Mouse (Mus musculus): Measurements from ENCODE around the gene Spsb3. TPM values are rescaled to one million over a fixed set of nuclear protein-coding genes. Genes with fewer than 3 reads are reported as not detected.

Gene Spsb3
- 84.5 and 105 TPM in 2 replicates for polyA plus RNA-seq (2012; rRNA removed)

- TF ChIP-seq POLR2A (IDR thresholded peaks at IDR 0.05; ENCODE audit: borderline replicate concordance, extremely low read depth, insufficient read depth, insufficient read length, poor library complexity, severe bottlenecking) (peak; percentile 66), CTCF (IDR thresholded peaks at IDR 0.05; ENCODE audit: borderline replicate concordance, extremely low read depth, insufficient read depth, insufficient read length) (no peak)
- peak; percentile 100 for DNase-seq (ENCODE audit: low read depth)
Measured at GRCm38 (mm10) chr17:24886134-24886931, at the start of gene Spsb3, which contains the start of gene Nubp2. Gene Spsb3 (plus strand): TSS chr17:24886643. Gene Nubp2 (minus strand): TSS chr17:24886349.

DNA sequence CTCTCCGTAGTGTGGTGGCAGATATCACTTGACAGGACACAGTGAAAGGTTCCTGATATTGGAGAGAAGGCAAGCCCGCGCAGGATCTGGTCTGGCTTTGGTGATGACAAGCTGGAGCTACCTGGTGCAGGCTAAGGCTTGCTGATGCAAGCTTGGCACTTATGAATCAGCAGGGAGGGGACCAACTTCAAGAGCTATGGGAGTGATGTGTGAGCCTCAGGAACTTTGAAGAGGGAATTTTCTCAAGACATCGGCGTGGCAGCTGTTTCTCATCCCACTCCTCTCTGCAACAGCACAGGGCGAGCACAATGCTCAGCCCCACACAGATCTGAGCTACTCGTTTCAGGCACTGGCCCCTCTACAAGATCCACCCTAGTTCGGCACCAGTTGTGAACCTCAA lies 46.6 kb upstream of the Spsb3 start, which contains the start of gene Hagh:
Gene Hagh (plus strand): TSS at position 302 of the 400 bp plus-strand sequence.
- DNase-seq (ENCODE audit: low read depth): no peak
- TF ChIP-seq CTCF (IDR thresholded peaks at IDR 0.05; ENCODE audit: borderline replicate concordance, extremely low read depth, insufficient read depth, insufficient read length) (no peak), POLR2A (IDR thresholded peaks at IDR 0.05; ENCODE audit: borderline replicate concordance, extremely low read depth, insufficient read depth, insufficient read length, poor library complexity, severe bottlenecking) (no peak)

DNA sequence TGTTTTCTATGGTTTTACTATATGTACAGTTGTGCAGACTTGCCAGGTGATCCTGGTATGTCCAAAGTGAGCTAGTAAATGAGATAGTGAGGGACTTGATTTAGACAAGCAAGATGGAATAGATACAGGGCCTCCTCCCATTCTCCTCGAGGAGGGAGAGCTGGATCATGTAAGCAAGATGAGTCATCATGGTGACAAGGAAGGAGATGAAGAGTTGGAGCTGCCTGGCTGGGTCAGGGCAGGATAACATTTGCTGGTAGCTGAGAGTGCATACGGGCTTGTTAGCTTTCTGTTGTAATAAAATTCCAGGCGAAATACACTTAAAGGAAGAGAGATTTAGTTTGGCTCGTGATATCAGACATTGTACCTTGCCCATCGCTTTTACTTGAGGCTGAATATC lies 46.1 kb upstream of the Spsb3 start:
- TF ChIP-seq CTCF (IDR thresholded peaks at IDR 0.05; ENCODE audit: borderline replicate concordance, extremely low read depth, insufficient read depth, insufficient read length) (no peak), POLR2A (IDR thresholded peaks at IDR 0.05; ENCODE audit: borderline replicate concordance, extremely low read depth, insufficient read depth, insufficient read length, poor library complexity, severe bottlenecking) (no peak)
- DNase-seq (ENCODE audit: low read depth): no peak

GRCm38 (mm10) chr17:24841133-24841532 lies 45.3 kb upstream of the Spsb3 start:
- TF ChIP-seq CTCF (IDR thresholded peaks at IDR 0.05; ENCODE audit: borderline replicate concordance, extremely low read depth, insufficient read depth, insufficient read length): peak; percentile 20; the same call in 1 of the 2 replicates
- no peak for TF ChIP-seq POLR2A (IDR thresholded peaks at IDR 0.05; ENCODE audit: borderline replicate concordance, extremely low read depth, insufficient read depth, insufficient read length, poor library complexity, severe bottlenecking)
- no peak for DNase-seq (ENCODE audit: low read depth)

- TF ChIP-seq POLR2A (IDR thresholded peaks at IDR 0.05; ENCODE audit: borderline replicate concordance, extremely low read depth, insufficient read depth, insufficient read length, poor library complexity, severe bottlenecking) (no peak), CTCF (IDR thresholded peaks at IDR 0.05; ENCODE audit: borderline replicate concordance, extremely low read depth, insufficient read depth, insufficient read length) (no peak)
- no peak for DNase-seq (ENCODE audit: low read depth)
Measured at GRCm38 (mm10) chr17:24842631-24843030, 43.8 kb upstream of the Spsb3 start.

DNA sequence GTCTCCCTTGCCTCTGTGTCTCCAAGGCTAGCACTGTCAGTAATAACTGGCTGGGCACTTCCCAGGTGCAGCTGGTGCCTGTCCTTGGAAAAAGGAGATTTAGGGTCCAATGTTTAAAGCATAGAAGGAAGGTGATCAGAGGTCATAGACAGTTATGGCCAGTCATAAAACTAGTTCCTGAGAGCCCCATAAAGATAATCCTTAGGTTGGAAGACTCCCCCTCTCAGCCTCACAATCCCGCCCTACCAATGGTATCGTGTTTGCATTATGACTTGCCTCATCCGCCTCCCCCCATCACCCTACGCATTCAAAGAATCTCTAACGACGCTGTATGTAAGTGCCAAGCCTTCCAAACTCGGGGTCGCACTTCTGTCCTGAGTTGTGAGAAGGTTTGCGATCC lies 41.9 kb upstream of the Spsb3 start:
- no peak for DNase-seq (ENCODE audit: low read depth)
- no peak for TF ChIP-seq CTCF (IDR thresholded peaks at IDR 0.05; ENCODE audit: borderline replicate concordance, extremely low read depth, insufficient read depth, insufficient read length)
- no peak for TF ChIP-seq POLR2A (IDR thresholded peaks at IDR 0.05; ENCODE audit: borderline replicate concordance, extremely low read depth, insufficient read depth, insufficient read length, poor library complexity, severe bottlenecking)

- no peak for TF ChIP-seq POLR2A (IDR thresholded peaks at IDR 0.05; ENCODE audit: borderline replicate concordance, extremely low read depth, insufficient read depth, insufficient read length, poor library complexity, severe bottlenecking)
- no peak for TF ChIP-seq CTCF (IDR thresholded peaks at IDR 0.05; ENCODE audit: borderline replicate concordance, extremely low read depth, insufficient read depth, insufficient read length)
- DNase-seq (ENCODE audit: low read depth): no peak
Measured at GRCm38 (mm10) chr17:24847386-24847785, 39.1 kb upstream of the Spsb3 start.

DNA sequence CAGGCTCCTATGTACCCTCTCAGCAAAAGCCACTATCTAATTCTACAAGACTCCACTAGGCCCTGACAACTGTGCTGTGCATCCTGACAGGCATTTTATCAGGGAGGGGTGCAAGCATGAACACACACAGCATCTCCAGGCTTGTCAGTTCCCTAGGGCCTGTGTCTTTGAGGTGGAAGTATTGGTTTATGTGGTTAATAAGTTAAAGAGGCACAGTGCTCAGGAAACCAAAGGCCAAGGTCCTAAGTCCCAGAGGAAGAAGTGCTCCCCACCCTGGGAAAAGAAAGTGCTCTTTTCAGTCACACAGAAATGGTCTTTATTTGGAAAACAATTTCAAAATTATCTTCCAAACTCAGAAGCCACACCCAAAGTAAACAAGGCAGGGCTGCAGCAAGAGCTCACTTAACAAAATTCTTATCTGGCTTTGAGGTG lies 37.8 kb upstream of the Spsb3 start:
- TF ChIP-seq POLR2A (IDR thresholded peaks at IDR 0.05; ENCODE audit: borderline replicate concordance, extremely low read depth, insufficient read depth, insufficient read length, poor library complexity, severe bottlenecking) (no peak), CTCF (IDR thresholded peaks at IDR 0.05; ENCODE audit: borderline replicate concordance, extremely low read depth, insufficient read depth, insufficient read length) (no peak)
- no peak for DNase-seq (ENCODE audit: low read depth)

GRCm38 (mm10) chr17:24849733-24850064 lies 36.7 kb upstream of the Spsb3 start:
- DNase-seq (ENCODE audit: low read depth): no peak
- TF ChIP-seq POLR2A (IDR thresholded peaks at IDR 0.05; ENCODE audit: borderline replicate concordance, extremely low read depth, insufficient read depth, insufficient read length, poor library complexity, severe bottlenecking): no peak
- peak; percentile 41; the same call in 1 of the 2 replicates for TF ChIP-seq CTCF (IDR thresholded peaks at IDR 0.05; ENCODE audit: borderline replicate concordance, extremely low read depth, insufficient read depth, insufficient read length)

GRCm38 (mm10) chr17:24850065-24850772 lies 36.2 kb upstream of the Spsb3 start, which contains the start of gene Fahd1:
Gene Fahd1 (minus strand): TSS chr17:24850364.
- TF ChIP-seq POLR2A (IDR thresholded peaks at IDR 0.05; ENCODE audit: borderline replicate concordance, extremely low read depth, insufficient read depth, insufficient read length, poor library complexity, severe bottlenecking) (peak; percentile 42; the same call in 1 of the 2 replicates), CTCF (IDR thresholded peaks at IDR 0.05; ENCODE audit: borderline replicate concordance, extremely low read depth, insufficient read depth, insufficient read length) (no peak)

DNA sequence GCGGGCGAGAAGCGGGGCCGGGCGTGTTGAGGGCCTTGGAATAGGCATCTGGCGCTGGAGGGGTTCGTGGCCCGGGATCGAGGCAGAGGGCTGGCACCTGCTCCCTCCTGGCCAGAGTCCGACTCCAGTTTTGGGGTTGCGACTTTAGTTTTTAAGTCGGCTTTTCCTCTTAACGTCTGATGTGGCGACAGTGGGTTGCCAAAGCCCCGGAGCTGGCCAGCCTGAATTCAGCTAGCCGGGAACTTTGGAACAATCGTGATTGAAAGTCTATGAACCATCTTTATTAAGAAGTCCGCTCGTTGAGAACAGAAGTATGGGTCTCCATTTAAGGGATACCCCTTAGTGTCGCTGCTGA lies 35.7 kb upstream of the Spsb3 start:
- no peak for TF ChIP-seq POLR2A (IDR thresholded peaks at IDR 0.05; ENCODE audit: borderline replicate concordance, extremely low read depth, insufficient read depth, insufficient read length, poor library complexity, severe bottlenecking)
- TF ChIP-seq CTCF (IDR thresholded peaks at IDR 0.05; ENCODE audit: borderline replicate concordance, extremely low read depth, insufficient read depth, insufficient read length): no peak

More at GRCm38 (mm10) chr17:24850065-24850772, 36.2 kb upstream of the Spsb3 start, which contains the start of gene Fahd1:
- DNase-seq (ENCODE audit: low read depth): peak; percentile 99

More for the DNA sequence above, 35.7 kb upstream of the Spsb3 start:
- DNase-seq (ENCODE audit: low read depth): no peak

Measured in brain, embryonic 14.5 days (tissue).